Mouse (Mus musculus): ENCODE results near the gene Hs1bp3. TPM values are rescaled to one million over a fixed set of nuclear protein-coding genes. Genes with fewer than 3 reads are reported as not detected.

Gene Hs1bp3
- polyA plus RNA-seq (2015; fragmentation: Nextera tagmentation; extraction: Ambion mirVana) = 3.7 and 4.1 TPM in 2 replicates

DNA sequence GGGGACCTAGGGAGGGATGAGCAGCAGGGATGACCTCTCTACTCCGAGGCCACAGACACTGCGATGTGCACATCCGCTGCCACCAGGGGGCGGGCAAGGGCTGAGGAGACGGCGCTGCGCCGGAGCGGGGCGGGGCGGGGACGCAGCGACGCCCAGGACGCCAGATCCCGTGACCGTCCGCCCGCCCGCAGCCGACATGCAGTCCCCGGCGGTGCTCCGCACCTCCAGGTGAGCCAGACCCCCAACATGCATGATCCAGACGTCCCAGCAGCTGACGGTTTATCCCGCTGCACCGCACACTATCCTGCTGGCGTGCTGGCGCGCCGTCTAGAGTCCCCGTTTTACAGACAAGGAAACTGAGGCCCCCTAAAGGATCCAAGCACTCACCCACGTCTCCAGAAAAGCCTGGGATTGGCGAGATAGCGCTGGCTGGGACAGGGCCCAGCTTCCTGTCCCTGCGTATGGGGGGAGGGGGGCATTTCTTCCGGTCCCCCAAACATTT is at the start of gene Hs1bp3:
Gene Hs1bp3, plus strand, starts transcription at position 163 of the 502 bp plus-strand sequence.
- DNase-seq (peak; percentile 72), ATAC-seq (ENCODE audit: low read depth) (peak; percentile 80)
- under 1% methylated on average over 34 of the region's 38 CpGs for WGBS (ENCODE audit: insufficient replicate concordance)
- Histone ChIP-seq H3K36me3 (0 out of 2 replicates have a peak, but pooled peaks cover 5% of the 10 kb centered on the region), H3K9ac (peak within 1 kb of the TSS; percentile 70), H3K4me2 (peak within 1 kb of the TSS; percentile 84), H3K4me1 (replicated peaks) (peaks cover 12% of the 10 kb centered on the region; the same call in 1 of the 2 replicates), H3K27me3 (peaks cover 35% of the 10 kb centered on the region), H3K4me3 (replicated peaks) (peak within 1 kb of the TSS; percentile 66), H3K27ac (no peak within 1 kb of the TSS), H3K9me3 (replicated peaks) (no peaks in the 10 kb centered on the region)

GRCm38 (mm10) chr12:8266311-8266710 is 46.9 kb upstream of the Hs1bp3 start:
- WGBS (ENCODE audit: insufficient replicate concordance) = 82% methylated on average over 7 of the region's 7 CpGs
- Histone ChIP-seq H3K27me3 (no peaks in the 10 kb centered on the region), H3K36me3 (peaks cover 3% of the 10 kb centered on the region; the same call in 1 of the 2 replicates), H3K4me3 (replicated peaks) (no peak overlapping the region), H3K4me1 (replicated peaks) (0 out of 2 replicates have a peak, but pooled peaks cover under 1% of the 10 kb centered on the region), H3K4me2 (no peak overlapping the region), H3K9ac (no peak overlapping the region), H3K9me3 (replicated peaks) (no peaks in the 10 kb centered on the region), H3K27ac (no peak overlapping the region)
- ATAC-seq (ENCODE audit: low read depth) (no peak), DNase-seq (no peak)

DNA sequence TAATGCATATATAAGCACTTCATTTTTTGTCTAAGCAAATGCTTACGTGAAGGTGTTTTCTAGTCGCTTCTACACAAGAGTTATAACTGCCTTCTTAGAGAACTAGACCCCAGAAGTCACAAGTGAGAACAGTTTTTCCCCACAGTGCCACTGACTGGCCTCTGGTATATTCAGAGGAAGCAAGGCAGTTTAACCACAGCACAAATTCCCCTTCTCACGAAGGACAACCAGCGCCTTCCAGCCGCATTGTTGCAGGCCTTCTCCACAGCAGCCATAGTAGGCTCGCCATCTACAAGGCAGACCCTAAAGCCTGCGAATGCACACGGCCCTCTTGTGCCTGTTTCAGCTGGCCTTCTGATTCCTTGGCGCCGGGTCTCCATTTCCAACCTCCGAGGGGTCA is 43.6 kb upstream of the Hs1bp3 start:
- WGBS (ENCODE audit: insufficient replicate concordance) = 72% methylated on average over 11 of the region's 11 CpGs

GRCm38 (mm10) chr12:8271405-8271804 is 41.8 kb upstream of the Hs1bp3 start:
- H3K27ac ChIP-seq = no peak overlapping the region
- H3K4me1 ChIP-seq (replicated peaks) = peaks cover 13% of the 10 kb centered on the region
- no peak overlapping the region for H3K9ac ChIP-seq
- no peaks in the 10 kb centered on the region for H3K9me3 ChIP-seq (replicated peaks)
- WGBS (ENCODE audit: insufficient replicate concordance) = 61% methylated on average over 2 of the region's 2 CpGs
- no peaks in the 10 kb centered on the region for H3K27me3 ChIP-seq
- H3K36me3 ChIP-seq = peaks cover 3% of the 10 kb centered on the region; the same call in 1 of the 2 replicates
- ATAC-seq (ENCODE audit: low read depth) = peak; percentile 51; the same call in 1 of the 2 replicates
- H3K4me3 ChIP-seq (replicated peaks) = no peak overlapping the region
- no peak for DNase-seq
- no peak overlapping the region for H3K4me2 ChIP-seq

More for the DNA sequence above, 43.6 kb upstream of the Hs1bp3 start:
- no peak for ATAC-seq (ENCODE audit: low read depth)
- peaks cover 13% of the 10 kb centered on the region for H3K4me1 ChIP-seq (replicated peaks)
- no peaks in the 10 kb centered on the region for H3K9me3 ChIP-seq (replicated peaks)
- peaks cover 3% of the 10 kb centered on the region; the same call in 1 of the 2 replicates for H3K36me3 ChIP-seq
- H3K27me3 ChIP-seq = no peaks in the 10 kb centered on the region
- H3K27ac ChIP-seq = no peak overlapping the region
- no peak overlapping the region for H3K4me2 ChIP-seq
- no peak overlapping the region for H3K4me3 ChIP-seq (replicated peaks)
- no peak for DNase-seq
- no peak overlapping the region for H3K9ac ChIP-seq

- H3K9me3 ChIP-seq (replicated peaks) = no peaks in the 10 kb centered on the region
- H3K4me2 ChIP-seq = no peak overlapping the region
- peaks cover 3% of the 10 kb centered on the region for H3K36me3 ChIP-seq
- H3K27me3 ChIP-seq = no peaks in the 10 kb centered on the region
- H3K4me3 ChIP-seq (replicated peaks) = no peak overlapping the region
- H3K4me1 ChIP-seq (replicated peaks) = peaks cover 13% of the 10 kb centered on the region
- no peak overlapping the region for H3K27ac ChIP-seq
- no peak for ATAC-seq (ENCODE audit: low read depth)
- no peak overlapping the region for H3K9ac ChIP-seq
- WGBS (ENCODE audit: insufficient replicate concordance) = 75% methylated on average over 6 of the region's 6 CpGs
- DNase-seq = no peak
Measured at GRCm38 (mm10) chr12:8273471-8274171, 39.6 kb upstream of the Hs1bp3 start.

GRCm38 (mm10) chr12:8275424-8275823 is 37.8 kb upstream of the Hs1bp3 start:
- peaks cover 13% of the 10 kb centered on the region for H3K4me1 ChIP-seq (replicated peaks)
- no peak overlapping the region for H3K4me2 ChIP-seq
- WGBS (ENCODE audit: insufficient replicate concordance) = 80% methylated on average over 4 of the region's 4 CpGs
- H3K4me3 ChIP-seq (replicated peaks) = no peak overlapping the region
- H3K36me3 ChIP-seq = no peaks in the 10 kb centered on the region; the same call in 1 of the 2 replicates
- no peak overlapping the region for H3K27ac ChIP-seq
- H3K27me3 ChIP-seq = no peaks in the 10 kb centered on the region
- ATAC-seq (ENCODE audit: low read depth) = no peak
- no peak overlapping the region for H3K9ac ChIP-seq
- no peaks in the 10 kb centered on the region for H3K9me3 ChIP-seq (replicated peaks)
- no peak for DNase-seq

- Histone ChIP-seq H3K36me3 (peaks cover 5% of the 10 kb centered on the region; the same call in 1 of the 2 replicates), H3K27me3 (no peaks in the 10 kb centered on the region), H3K4me1 (replicated peaks) (peaks cover 4% of the 10 kb centered on the region; the same call in 1 of the 2 replicates), H3K9me3 (replicated peaks) (no peaks in the 10 kb centered on the region), H3K27ac (no peak overlapping the region; the same call in 1 of the 2 replicates), H3K4me3 (replicated peaks) (no peak overlapping the region), H3K4me2 (no peak overlapping the region), H3K9ac (no peak overlapping the region)
- ATAC-seq (ENCODE audit: low read depth) = peak; percentile 59
- DNase-seq = no peak
- 79% methylated on average over 15 of the region's 15 CpGs for WGBS (ENCODE audit: insufficient replicate concordance)
Measured at GRCm38 (mm10) chr12:8281225-8282017, 31.8 kb upstream of the Hs1bp3 start.

DNA sequence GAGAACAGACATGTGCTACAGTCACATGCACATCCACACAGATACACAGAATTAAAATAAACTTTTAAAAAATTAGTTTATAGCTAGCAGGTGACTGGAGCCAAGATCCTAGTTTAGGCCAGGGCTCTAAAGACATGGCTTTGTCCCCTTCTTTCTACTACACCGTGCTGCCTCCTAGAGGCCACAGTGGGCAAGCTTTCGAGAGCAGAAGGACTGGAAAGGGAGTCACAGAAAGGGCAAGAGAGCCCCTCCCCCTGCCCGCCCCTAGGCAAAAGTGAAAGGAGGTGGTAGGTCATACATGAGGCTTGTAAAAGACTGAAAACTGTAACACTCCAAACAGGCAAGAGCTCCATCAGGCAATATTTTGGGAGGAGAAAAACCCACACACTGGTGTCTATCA is 25.3 kb upstream of the Hs1bp3 start:
- H3K9ac ChIP-seq = no peak overlapping the region
- no peak overlapping the region for H3K4me2 ChIP-seq
- peaks cover 5% of the 10 kb centered on the region; the same call in 1 of the 2 replicates for H3K36me3 ChIP-seq
- no peak for DNase-seq
- 43% methylated on average over 3 of the region's 3 CpGs for WGBS (ENCODE audit: insufficient replicate concordance)
- H3K4me3 ChIP-seq (replicated peaks) = no peak overlapping the region
- 0 out of 2 replicates have a peak, but pooled peaks cover 2% of the 10 kb centered on the region for H3K9me3 ChIP-seq (replicated peaks)
- ATAC-seq (ENCODE audit: low read depth) = no peak
- no peak overlapping the region for H3K27ac ChIP-seq
- no peaks in the 10 kb centered on the region for H3K4me1 ChIP-seq (replicated peaks)
- H3K27me3 ChIP-seq = no peaks in the 10 kb centered on the region

- 81% methylated on average over 6 of the region's 6 CpGs for WGBS (ENCODE audit: insufficient replicate concordance)
- H3K4me3 ChIP-seq (replicated peaks) = no peak overlapping the region
- no peak overlapping the region for H3K9ac ChIP-seq
- ATAC-seq (ENCODE audit: low read depth) (no peak), DNase-seq (no peak)
- no peak overlapping the region for H3K4me2 ChIP-seq
- no peak overlapping the region for H3K27ac ChIP-seq
- H3K27me3 ChIP-seq = peaks cover under 1% of the 10 kb centered on the region
- peaks cover 5% of the 10 kb centered on the region; the same call in 1 of the 2 replicates for H3K36me3 ChIP-seq
- H3K4me1 ChIP-seq (replicated peaks) = no peaks in the 10 kb centered on the region
- 0 out of 2 replicates have a peak, but pooled peaks cover 2% of the 10 kb centered on the region for H3K9me3 ChIP-seq (replicated peaks)
Measured at GRCm38 (mm10) chr12:8289099-8289498, 24.1 kb upstream of the Hs1bp3 start.

DNA sequence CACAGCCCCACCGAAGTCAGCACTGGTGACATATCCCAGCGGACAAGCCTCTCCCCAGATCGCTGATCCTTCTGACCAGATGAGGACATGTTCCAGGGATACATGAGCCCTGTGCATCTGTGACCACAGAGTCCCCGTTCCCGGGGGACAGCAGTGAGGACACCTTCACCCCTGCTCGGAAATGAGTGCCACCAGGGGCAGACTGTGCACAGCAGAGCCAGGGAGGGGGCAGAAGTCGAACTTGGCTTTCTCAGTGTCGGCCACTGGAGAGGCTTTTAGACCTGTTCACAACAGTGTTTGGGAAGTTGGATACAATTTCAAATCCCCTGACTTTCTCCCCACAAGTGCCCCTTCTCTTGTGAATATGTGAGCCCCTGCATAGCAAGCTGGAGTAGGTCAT is 23.7 kb upstream of the Hs1bp3 start:
- no peak overlapping the region for H3K4me2 ChIP-seq
- no peak overlapping the region for H3K4me3 ChIP-seq (replicated peaks)
- H3K27ac ChIP-seq = no peak overlapping the region
- no peaks in the 10 kb centered on the region for H3K4me1 ChIP-seq (replicated peaks)
- H3K36me3 ChIP-seq = peaks cover 2% of the 10 kb centered on the region; the same call in 1 of the 2 replicates
- DNase-seq (no peak), ATAC-seq (ENCODE audit: low read depth) (no peak)
- peaks cover 5% of the 10 kb centered on the region for H3K27me3 ChIP-seq
- WGBS (ENCODE audit: insufficient replicate concordance) = 77% methylated on average over 8 of the region's 8 CpGs
- no peak overlapping the region for H3K9ac ChIP-seq
- H3K9me3 ChIP-seq (replicated peaks) = 0 out of 2 replicates have a peak, but pooled peaks cover 2% of the 10 kb centered on the region

All from liver, embryonic 13.5 days (tissue).